Mouse (Mus musculus) WW6 (cell line): Measurements from ENCODE around the gene Ankk1.

Source experiments
- DNase-seq: peaks from one replicate; pipeline ENCODE4 v3.0.0-alpha.2; 2013; ENCODE audit warnings: low read depth, low spot score

The Ankk1 gene

GRCm38 (mm10) chr9:49426921-49427320 lies at the start of gene Ankk1:
TSS of gene Ankk1 (minus strand) at chr9:49427021.
- no peak for DNase-seq

- no peak for DNase-seq
Observed at GRCm38 (mm10) chr9:49472126-49472525, 45.3 kb upstream of the Ankk1 start.

GRCm38 (mm10) chr9:49470946-49471345 lies 44.1 kb upstream of the Ankk1 start:
- DNase-seq: no peak

- DNase-seq: no peak
Observed at GRCm38 (mm10) chr9:49470006-49470405, 43.2 kb upstream of the Ankk1 start.

DNA sequence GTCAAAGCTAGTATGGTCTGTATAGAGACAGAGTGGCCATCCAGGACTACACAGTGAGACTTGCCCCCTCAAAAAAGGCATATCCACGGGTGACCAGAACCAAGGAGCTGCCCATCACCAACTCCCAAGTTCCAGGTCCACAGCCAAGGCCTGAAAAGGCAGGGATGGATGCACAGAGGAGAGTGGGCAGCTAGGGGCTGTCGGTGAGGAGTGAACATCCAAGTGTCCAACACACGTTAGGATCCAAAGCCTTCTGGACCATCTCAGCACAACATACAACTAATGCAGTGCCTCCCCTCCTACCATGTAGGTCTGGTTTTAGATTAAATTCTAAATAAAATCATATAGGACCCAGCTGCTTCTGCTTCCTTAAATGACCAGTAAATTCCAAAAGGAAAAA lies 29.3 kb upstream of the Ankk1 start:
- no peak for DNase-seq

DNA sequence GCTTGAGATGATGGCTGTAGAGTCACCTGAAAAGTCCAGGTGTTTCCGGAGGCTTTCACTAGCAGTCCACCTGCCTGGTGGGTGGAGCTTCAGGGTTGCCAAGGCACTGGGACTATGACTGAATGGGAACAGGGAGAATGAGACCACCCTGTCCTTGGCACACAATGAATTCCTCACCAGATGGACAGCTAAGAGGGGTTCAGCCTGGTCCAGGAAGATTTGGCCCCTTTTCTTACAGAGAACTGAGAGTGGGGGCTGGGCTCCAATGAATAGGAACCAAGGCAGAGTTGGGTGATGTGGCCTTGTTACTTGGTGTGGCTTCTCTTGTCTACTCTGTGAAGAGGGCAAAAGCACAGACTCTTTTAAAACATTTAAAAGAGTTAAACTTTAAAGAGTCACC lies 25.6 kb upstream of the Ankk1 start:
- DNase-seq: no peak

- no peak for DNase-seq
Observed at GRCm38 (mm10) chr9:49450491-49450890, 23.7 kb upstream of the Ankk1 start.

- no peak for DNase-seq
Observed at GRCm38 (mm10) chr9:49442621-49443020, 15.8 kb upstream of the Ankk1 start.

- DNase-seq: no peak
Observed at GRCm38 (mm10) chr9:49427478-49427877, 657 bp upstream of the Ankk1 start.

DNA sequence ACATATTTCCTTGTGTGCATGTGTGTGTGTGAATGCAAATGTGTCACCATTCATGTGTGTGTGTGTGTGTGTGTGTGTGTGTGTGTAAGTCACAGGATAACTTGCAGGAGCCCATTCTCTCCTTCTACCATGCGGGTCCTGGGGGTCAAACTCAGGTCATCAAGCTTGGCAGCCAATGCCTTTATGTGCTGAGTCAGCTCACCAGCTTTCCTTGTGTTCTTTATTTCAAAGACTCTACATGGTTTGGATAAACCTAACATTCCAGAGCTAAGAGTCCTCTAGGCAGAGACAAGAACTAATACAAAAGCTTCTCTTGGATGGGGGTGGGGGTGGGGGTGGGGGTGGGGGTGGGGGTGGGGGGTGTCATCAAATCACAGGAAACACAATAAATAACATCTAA lies 1.2 kb downstream of the Ankk1 start:
- no peak for DNase-seq

DNA sequence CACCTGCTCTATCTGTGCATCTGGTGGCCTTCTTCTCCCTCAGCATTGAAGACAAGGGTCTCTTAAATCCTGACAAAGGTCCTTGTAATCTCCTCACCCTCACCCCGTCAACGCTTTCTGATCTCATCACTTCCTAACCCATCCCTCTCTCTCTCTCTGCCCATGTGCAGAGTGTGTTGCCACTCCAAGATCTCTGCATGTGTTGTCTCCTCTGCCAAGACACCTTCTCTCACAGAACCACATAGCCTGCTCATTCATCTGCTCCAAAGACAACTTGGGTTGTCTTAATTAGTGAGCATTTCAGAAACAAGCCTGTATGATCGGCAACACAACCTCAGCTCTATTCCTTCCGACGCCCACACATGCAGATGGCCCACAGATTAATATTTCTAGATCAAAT lies 3.0 kb downstream of the Ankk1 start:
- DNase-seq: no peak

DNA sequence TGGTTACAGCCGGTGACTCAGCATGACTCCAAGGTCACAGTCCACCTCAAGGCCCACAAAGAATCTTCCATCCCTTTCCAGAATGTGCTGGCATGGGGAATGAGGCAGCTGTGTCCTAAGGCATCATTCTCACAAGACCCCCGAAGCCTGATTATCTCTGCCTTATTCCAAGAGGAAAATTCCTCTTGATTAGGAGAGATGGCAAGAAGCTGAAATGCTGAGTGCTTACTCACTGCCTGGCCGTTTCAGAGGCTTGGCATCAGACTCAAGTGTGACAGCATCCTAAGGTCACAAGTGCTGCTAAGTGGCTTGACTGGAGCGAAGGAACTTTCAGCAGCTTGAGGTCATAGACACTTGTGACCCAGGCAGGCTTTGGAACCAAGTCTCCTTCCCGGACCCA lies 16.2 kb downstream of the Ankk1 start:
- no peak for DNase-seq

DNA sequence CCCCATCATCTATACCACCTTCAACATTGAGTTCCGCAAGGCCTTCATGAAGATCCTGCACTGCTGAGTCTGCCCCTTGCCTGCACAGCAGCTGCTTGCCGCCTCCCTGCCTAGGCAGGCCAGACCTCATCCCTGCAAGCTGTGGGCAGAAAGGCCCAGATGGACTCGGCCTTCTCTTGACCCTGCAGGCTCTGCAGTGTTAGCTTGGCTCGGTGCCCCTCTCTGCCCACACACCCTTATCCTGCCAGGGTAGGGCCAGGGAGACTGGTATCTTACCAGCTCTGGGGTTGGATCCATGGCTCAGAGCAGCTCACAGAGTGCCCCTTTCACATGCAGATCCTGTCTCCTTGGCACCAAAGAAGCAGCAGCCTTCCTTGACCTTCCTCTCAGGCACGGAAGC lies 19.8 kb downstream of the Ankk1 start:
- DNase-seq: no peak

DNA sequence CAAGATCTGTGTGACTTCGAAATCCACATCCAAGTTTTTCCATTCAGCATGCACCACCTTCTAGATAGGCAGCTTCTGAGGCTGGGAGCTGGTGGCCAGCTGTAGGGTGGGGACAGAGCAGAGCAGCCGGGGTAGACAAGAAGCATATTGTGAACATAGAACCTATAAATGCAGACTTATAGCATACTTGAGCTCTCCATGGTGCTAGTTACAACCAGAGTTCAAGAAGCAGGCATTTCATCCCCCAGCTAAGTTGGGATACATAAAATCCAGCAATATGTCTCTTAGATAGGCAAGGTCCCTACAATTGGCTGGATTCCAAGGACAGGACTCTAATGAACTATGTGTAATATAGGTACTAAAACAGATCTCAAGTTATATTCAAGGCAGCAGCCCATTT lies 23.1 kb downstream of the Ankk1 start:
- DNase-seq: no peak

DNA sequence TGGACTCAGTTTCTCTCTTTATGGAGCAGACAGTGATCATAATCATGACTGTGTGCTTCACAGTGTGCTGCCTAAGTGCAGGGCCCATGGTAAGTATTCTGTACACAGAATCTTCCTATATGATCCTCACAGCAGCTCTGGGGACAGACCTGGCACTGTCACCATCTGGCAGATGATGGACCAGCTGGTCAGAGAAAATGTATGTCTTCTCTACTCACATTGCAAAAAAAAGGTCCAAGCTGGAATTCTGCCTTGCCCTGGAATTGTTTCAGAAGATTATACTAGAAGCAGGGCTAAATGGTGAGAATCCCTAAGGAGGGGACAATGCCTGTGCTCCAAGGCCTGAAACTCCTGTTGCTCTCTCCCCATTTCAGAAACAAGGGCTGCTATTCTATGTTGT lies 30.8 kb downstream of the Ankk1 start:
- DNase-seq: no peak

- DNase-seq: no peak
Observed at GRCm38 (mm10) chr9:49392242-49392641, 34.6 kb downstream of the Ankk1 start.

- no peak for DNase-seq
Observed at GRCm38 (mm10) chr9:49386119-49386518, 40.7 kb downstream of the Ankk1 start.

GRCm38 (mm10) chr9:49385301-49385700 lies 41.5 kb downstream of the Ankk1 start:
- no peak for DNase-seq

DNA sequence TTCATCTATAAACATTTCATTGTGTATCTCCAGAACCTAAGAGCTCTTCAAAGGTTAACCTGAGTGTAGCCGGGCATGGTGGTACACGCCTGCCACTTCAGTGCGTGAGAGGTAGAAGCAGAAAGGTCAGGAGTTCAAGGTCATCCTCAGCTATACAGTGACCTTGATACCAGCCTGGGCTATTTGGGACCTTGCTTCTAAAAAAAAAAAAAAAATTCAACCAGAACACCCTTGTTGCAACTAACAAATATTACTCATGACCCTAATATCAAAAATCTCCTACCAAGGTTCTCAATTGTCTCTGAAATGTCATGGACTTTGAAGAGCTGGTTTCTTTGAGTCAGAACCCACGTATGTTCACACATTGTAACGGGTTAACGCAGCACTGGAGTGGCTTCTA lies 42.0 kb downstream of the Ankk1 start:
- no peak for DNase-seq

GRCm38 (mm10) chr9:49384041-49384440 lies 42.8 kb downstream of the Ankk1 start:
- DNase-seq: no peak

- DNase-seq: no peak
Observed at GRCm38 (mm10) chr9:49379962-49380361, 46.9 kb downstream of the Ankk1 start.

- no peak for DNase-seq
Observed at GRCm38 (mm10) chr9:49373946-49374345, 52.9 kb downstream of the Ankk1 start.

DNA sequence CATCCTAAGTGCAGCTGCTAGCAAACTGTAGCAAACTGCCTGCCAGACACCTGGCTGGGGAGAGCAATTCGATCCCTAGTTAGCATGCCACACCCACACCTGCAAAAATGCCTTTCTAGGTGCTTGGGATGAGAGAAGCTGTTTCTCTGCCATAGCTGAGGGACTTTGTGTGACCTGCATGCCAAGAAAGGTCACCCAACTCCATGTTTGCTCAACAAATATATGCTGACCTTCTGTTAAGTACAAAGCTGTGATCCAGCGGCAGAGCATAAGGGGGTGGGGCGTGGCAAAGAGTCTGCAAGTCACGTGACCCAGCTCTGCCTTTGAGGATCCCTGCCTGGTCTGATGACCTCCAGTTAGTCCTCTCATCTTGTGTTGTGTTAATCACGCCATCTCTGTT lies 61.1 kb downstream of the Ankk1 start:
- peak; percentile 49 for DNase-seq
